Mouse (Mus musculus): Measurements from ENCODE around the gene Aar2. TPM values are rescaled to one million over a fixed set of nuclear protein-coding genes. Genes with fewer than 3 reads are reported as not detected.

Aar2 gene
- polyA plus RNA-seq, 1 experiment from 2014 or later: 49.4 TPM

DNA sequence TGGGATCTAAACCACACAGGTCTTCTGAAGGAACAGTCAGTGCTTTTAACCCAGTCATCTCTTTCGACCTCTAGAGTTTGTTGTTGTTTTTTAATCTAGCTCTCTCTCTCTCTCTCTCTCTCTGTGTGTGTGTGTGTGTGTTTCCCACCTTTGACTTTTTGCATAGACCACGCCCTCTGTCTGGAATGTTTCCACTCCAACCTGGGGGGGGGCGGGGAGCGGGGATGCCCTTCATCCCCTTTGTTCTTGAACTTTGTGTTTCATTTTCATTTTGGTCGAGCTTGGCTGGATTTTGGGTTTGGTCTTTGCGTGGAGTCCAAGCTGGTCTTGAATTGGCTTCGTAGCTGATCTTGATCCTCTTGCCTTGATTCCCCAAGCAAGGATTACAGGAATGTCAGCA is 55.2 kb downstream of the Aar2 start:
- Histone ChIP-seq H3K4me1 (ENCODE audit: control insufficient read depth, insufficient read depth, low read length) (no peaks in the 10 kb centered on the region), H3K9me3 (ENCODE audit: control insufficient read depth, low read length) (no peaks in the 10 kb centered on the region), H3K4me2 (ENCODE audit: low read depth, severe bottlenecking) (no peak overlapping the region), H3K27ac (replicated peaks; ENCODE audit: low read depth, low read length) (no peak overlapping the region), H3K27me3 (ENCODE audit: control insufficient read depth, insufficient read depth, low read length) (no peaks in the 10 kb centered on the region), H3K9ac (ENCODE audit: low read length) (no peak overlapping the region), H3K4me3 (ENCODE audit: low read depth, low read length) (no peak overlapping the region), H3K36me3 (ENCODE audit: control insufficient read depth, insufficient read depth, low read length) (no peaks in the 10 kb centered on the region)
- WGBS: 80% methylated on average over 7 of the region's 7 CpGs
- ATAC-seq (ENCODE audit: insufficient number of reproducible peaks, low FRiP score, low TSS enrichment, low read depth) (no peak), DNase-seq (ENCODE audit: low spot score) (no peak)

DNA sequence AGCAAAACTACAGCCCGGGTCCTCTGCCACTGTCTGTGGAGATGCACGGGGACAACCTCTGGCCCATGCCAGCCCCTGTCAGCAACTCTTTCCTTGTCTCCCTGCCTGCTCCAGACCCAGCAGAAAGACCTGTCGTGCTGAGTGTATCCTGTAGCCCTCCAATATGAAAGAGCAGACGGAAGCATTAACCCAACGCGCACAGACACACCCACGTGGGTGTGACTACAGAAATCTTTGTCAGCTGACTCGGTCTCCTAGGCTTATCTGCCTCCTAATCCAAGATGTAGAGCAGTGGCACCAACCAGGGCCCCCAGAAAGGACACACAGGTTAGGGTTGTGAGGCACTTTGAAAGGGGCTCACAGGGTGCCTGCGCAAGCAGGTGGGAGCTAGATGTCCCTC is 56.3 kb downstream of the Aar2 start:
- H3K27ac ChIP-seq (replicated peaks; ENCODE audit: low read depth, low read length): no peak overlapping the region
- WGBS: 81% methylated on average over 9 of the region's 9 CpGs
- ATAC-seq (ENCODE audit: insufficient number of reproducible peaks, low FRiP score, low TSS enrichment, low read depth): no peak
- H3K4me2 ChIP-seq (ENCODE audit: low read depth, severe bottlenecking): no peak overlapping the region
- H3K9me3 ChIP-seq (ENCODE audit: control insufficient read depth, low read length): no peaks in the 10 kb centered on the region
- H3K27me3 ChIP-seq (ENCODE audit: control insufficient read depth, insufficient read depth, low read length): no peaks in the 10 kb centered on the region
- no peak for DNase-seq (ENCODE audit: low spot score)
- H3K4me1 ChIP-seq (ENCODE audit: control insufficient read depth, insufficient read depth, low read length): no peaks in the 10 kb centered on the region
- no peaks in the 10 kb centered on the region for H3K36me3 ChIP-seq (ENCODE audit: control insufficient read depth, insufficient read depth, low read length)
- H3K4me3 ChIP-seq (ENCODE audit: low read depth, low read length): no peak overlapping the region
- no peak overlapping the region for H3K9ac ChIP-seq (ENCODE audit: low read length)

DNA sequence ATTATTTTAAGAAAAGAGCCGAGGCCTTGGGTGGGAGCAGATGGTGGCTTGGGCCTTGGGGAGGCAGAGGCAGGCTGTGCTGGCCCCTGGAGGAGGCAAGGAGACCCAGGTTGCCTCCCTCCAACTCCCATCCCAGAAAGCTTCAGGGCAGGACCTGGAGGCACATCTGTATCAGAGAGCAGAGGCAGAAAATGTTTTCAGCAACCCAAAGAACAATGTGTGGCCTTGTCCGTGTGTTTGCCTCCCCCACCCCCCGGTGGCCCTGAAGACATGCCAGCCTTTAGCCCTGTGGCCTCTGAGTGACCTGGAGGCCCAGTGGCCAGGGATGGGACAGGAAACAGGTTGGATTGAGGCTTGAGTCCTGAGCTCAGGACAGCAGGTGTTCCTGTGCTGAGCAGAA is 57.8 kb downstream of the Aar2 start:
- DNase-seq (ENCODE audit: low spot score) (no peak), ATAC-seq (ENCODE audit: insufficient number of reproducible peaks, low FRiP score, low TSS enrichment, low read depth) (no peak)
- Histone ChIP-seq H3K9ac (ENCODE audit: low read length) (no peak overlapping the region), H3K9me3 (ENCODE audit: control insufficient read depth, low read length) (no peaks in the 10 kb centered on the region), H3K27me3 (ENCODE audit: control insufficient read depth, insufficient read depth, low read length) (no peaks in the 10 kb centered on the region), H3K4me2 (ENCODE audit: low read depth, severe bottlenecking) (no peak overlapping the region), H3K4me3 (ENCODE audit: low read depth, low read length) (no peak overlapping the region), H3K27ac (replicated peaks; ENCODE audit: low read depth, low read length) (no peak overlapping the region), H3K4me1 (ENCODE audit: control insufficient read depth, insufficient read depth, low read length) (no peaks in the 10 kb centered on the region), H3K36me3 (ENCODE audit: control insufficient read depth, insufficient read depth, low read length) (no peaks in the 10 kb centered on the region)
- WGBS: 67% methylated on average over 3 of the region's 3 CpGs

DNA sequence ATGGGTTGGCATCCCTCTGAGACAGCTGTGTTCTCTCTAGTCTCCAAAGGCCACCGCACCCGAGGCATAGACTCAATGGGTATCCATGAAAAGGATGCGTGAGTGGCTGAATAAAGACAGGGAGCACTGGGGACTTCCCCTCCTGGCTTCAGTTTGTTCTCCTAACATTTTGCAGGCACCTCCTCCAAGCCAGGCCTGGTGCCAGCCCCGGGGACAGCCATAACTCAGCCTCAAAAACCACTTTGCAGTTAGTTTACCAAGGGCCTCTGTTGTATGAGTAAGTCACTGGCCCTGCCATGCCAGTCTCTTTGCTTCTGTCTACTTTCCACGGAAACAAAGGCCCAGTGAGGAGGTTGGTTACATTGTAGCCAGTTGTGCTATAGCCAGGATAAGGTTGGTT is 58.6 kb downstream of the Aar2 start:
- H3K4me2 ChIP-seq (ENCODE audit: low read depth, severe bottlenecking): no peak overlapping the region
- no peak overlapping the region for H3K4me3 ChIP-seq (ENCODE audit: low read depth, low read length)
- H3K4me1 ChIP-seq (ENCODE audit: control insufficient read depth, insufficient read depth, low read length): no peaks in the 10 kb centered on the region
- DNase-seq (ENCODE audit: low spot score) (no peak), ATAC-seq (ENCODE audit: insufficient number of reproducible peaks, low FRiP score, low TSS enrichment, low read depth) (no peak)
- H3K9ac ChIP-seq (ENCODE audit: low read length): no peak overlapping the region
- no peaks in the 10 kb centered on the region for H3K9me3 ChIP-seq (ENCODE audit: control insufficient read depth, low read length)
- H3K27ac ChIP-seq (replicated peaks; ENCODE audit: low read depth, low read length): no peak overlapping the region
- H3K36me3 ChIP-seq (ENCODE audit: control insufficient read depth, insufficient read depth, low read length): no peaks in the 10 kb centered on the region
- H3K27me3 ChIP-seq (ENCODE audit: control insufficient read depth, insufficient read depth, low read length): no peaks in the 10 kb centered on the region
- WGBS: 82% methylated on average over 5 of the region's 5 CpGs

DNA sequence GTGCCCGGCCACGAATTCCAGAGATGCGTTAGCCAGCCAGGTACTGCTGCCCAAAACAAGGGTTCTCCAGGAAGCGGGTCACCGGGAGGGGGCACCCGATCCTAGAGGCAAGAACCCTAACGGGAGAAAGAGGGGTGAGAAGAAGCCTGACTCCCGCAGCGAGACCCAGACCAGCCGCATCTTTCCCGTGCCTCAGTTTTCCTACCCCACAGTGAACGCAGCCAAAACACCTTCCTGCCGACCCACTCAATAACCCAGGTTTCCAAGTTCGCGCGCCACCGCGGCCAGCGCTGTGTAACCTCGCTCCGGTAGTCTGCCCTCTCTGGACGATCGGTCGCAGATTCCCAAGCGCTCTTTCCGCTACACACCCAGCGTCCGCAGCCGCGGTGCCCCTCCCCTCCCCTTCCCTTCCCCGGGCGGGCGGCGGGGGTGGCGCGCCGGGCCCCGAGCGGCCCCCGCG is 65.7 kb downstream of the Aar2 start:
- ATAC-seq (ENCODE audit: insufficient number of reproducible peaks, low FRiP score, low TSS enrichment, low read depth): peak; percentile 18; the same call in 1 of the 2 replicates

DNA sequence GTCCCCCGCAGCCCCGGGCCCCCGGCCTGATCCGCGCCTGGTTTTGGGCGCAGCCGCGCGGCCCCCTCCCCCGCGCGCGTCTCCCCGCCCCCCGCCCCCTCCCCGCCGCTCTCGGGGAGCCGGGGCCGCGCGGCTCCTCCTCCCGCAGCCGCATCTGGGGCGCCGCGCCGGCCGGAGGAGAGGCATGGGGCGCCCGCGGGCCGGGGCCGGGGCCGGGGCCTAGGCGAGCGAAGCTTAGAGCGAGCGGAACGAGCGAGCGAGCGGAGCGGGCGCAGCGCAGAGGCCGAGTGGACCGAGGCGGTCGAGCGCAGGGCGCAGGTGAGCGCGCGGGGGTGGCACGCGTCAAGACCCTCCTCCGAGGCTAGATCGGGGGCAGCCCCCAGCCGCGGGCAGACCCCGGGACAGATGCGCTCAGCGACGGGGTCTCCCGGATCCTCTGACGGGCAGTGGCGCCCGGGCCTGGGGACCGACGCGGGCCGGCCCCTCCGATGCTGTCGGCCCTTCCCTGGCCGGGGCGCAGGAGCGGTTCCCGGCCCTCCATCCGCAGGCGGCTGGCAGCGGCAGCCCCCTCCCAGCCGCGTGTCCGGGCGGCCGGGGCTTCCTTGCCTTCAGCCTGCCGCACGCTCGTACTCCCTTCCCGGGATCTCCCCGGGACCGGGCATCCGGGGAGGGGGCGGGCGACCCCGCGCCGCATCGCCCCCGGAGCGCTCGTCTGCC is 66.3 kb downstream of the Aar2 start, which contains the start of gene Dlgap4:
Gene Dlgap4, plus strand, starts transcription at position 165 of the 717 bp plus-strand sequence.
- Histone ChIP-seq H3K4me2 (ENCODE audit: low read depth, severe bottlenecking) (peak within 1 kb of the TSS; percentile 98), H3K9ac (ENCODE audit: low read length) (peak within 1 kb of the TSS; percentile 59), H3K4me1 (ENCODE audit: control insufficient read depth, insufficient read depth, low read length) (peaks cover 9% of the 10 kb centered on the region), H3K9me3 (ENCODE audit: control insufficient read depth, low read length) (no peaks in the 10 kb centered on the region), H3K4me3 (ENCODE audit: low read depth, low read length) (peak within 1 kb of the TSS; percentile 65), H3K36me3 (ENCODE audit: control insufficient read depth, insufficient read depth, low read length) (no peaks in the 10 kb centered on the region), H3K27ac (replicated peaks; ENCODE audit: low read depth, low read length) (no peak within 1 kb of the TSS), H3K27me3 (ENCODE audit: control insufficient read depth, insufficient read depth, low read length) (peaks cover 48% of the 10 kb centered on the region)
- ATAC-seq (ENCODE audit: insufficient number of reproducible peaks, low FRiP score, low TSS enrichment, low read depth) (peak; percentile 49; the same call in 1 of the 2 replicates), DNase-seq (ENCODE audit: low spot score) (peak; percentile 63)
- under 1% methylated on average over 75 of the region's 103 CpGs for WGBS

More for the DNA sequence above, 65.7 kb downstream of the Aar2 start:
- WGBS: under 1% methylated on average over 41 of the region's 41 CpGs
- H3K36me3 ChIP-seq (ENCODE audit: control insufficient read depth, insufficient read depth, low read length): no peaks in the 10 kb centered on the region
- H3K27me3 ChIP-seq (ENCODE audit: control insufficient read depth, insufficient read depth, low read length): peaks cover 48% of the 10 kb centered on the region
- H3K9ac ChIP-seq (ENCODE audit: low read length): peak overlapping the region; percentile 59
- peaks cover 9% of the 10 kb centered on the region for H3K4me1 ChIP-seq (ENCODE audit: control insufficient read depth, insufficient read depth, low read length)
- DNase-seq (ENCODE audit: low spot score): peak; percentile 68
- H3K27ac ChIP-seq (replicated peaks; ENCODE audit: low read depth, low read length): no peak overlapping the region
- H3K4me3 ChIP-seq (ENCODE audit: low read depth, low read length): peak overlapping the region; percentile 65
- peak overlapping the region; percentile 98 for H3K4me2 ChIP-seq (ENCODE audit: low read depth, severe bottlenecking)
- H3K9me3 ChIP-seq (ENCODE audit: control insufficient read depth, low read length): no peaks in the 10 kb centered on the region

DNA sequence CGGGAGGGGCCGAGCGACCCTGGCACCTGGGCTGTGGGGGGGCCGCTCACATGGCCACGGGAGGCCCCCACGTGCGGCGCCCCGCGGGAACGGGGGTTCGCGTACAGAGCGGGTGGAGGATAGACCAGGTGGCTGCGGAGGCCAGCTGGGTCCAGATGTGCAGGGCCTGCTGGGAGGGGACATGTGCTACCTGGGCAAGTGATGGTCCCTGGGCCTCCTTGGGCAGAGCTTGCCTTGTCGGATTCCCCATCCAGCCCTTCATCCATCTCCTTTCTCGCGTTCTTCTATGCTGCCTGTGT is 66.8 kb downstream of the Aar2 start:
- WGBS: 0% methylated on average over 18 of the region's 18 CpGs
- H3K4me3 ChIP-seq (ENCODE audit: low read depth, low read length): peak overlapping the region; percentile 65
- peak overlapping the region; percentile 98 for H3K4me2 ChIP-seq (ENCODE audit: low read depth, severe bottlenecking)
- peak; percentile 26; the same call in 1 of the 2 replicates for ATAC-seq (ENCODE audit: insufficient number of reproducible peaks, low FRiP score, low TSS enrichment, low read depth)
- peaks cover 9% of the 10 kb centered on the region for H3K4me1 ChIP-seq (ENCODE audit: control insufficient read depth, insufficient read depth, low read length)
- H3K36me3 ChIP-seq (ENCODE audit: control insufficient read depth, insufficient read depth, low read length): no peaks in the 10 kb centered on the region
- H3K27me3 ChIP-seq (ENCODE audit: control insufficient read depth, insufficient read depth, low read length): peaks cover 48% of the 10 kb centered on the region
- H3K27ac ChIP-seq (replicated peaks; ENCODE audit: low read depth, low read length): no peak overlapping the region
- H3K9ac ChIP-seq (ENCODE audit: low read length): peak overlapping the region; percentile 59
- DNase-seq (ENCODE audit: low spot score): peak; percentile 34
- no peaks in the 10 kb centered on the region for H3K9me3 ChIP-seq (ENCODE audit: control insufficient read depth, low read length)

DNA sequence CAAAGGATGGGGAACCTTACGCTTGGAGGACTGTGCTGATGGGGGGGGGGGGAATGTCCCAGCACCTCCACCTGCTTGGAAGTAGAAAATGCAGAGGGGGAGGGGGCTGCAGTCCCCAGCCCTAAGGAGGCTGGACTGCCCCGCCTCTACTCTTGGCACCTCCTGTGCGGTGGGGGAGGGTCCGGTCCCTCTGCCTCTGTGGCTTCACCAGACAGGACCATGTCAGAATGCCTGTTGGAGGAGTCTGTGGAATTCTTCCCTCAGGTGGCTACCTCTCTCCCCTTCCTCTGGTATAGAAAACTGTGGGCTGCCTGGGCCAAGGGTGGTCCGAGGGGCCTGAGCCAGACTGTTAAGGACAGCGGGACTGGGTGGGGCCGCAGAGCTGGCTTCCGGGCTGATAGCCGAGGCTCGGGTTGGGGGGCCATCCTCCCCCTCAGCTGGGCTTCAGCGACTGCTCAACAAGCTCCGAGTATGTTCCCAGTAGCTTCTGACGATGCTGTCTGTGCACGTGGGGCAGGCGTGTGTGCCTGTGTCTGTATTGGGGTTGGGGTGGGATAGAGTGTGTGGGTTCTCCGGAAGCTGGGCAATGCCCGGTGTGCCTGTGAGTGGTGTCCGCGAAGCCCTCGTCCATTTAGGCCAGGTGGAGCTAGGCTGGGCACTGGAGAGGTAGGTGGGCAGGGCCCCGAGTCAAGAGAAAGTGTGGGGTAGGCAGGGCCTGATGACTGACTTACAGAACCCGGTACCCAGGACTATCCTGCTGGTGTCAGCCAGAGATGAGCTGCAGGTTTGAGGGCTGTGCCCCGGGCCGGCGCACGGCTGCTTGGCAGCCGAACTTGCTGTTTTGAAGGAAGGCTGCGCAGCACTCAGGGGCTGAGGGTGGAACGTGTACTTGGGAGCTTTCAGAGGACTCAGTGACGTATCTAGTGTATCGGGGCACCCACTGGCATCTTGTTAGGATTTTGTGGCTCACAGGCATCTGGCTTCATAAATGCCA is 67.6 kb downstream of the Aar2 start:
- Histone ChIP-seq H3K9ac (ENCODE audit: low read length) (no peak overlapping the region), H3K4me3 (ENCODE audit: low read depth, low read length) (peak overlapping the region; percentile 65; the same call in 1 of the 2 replicates), H3K36me3 (ENCODE audit: control insufficient read depth, insufficient read depth, low read length) (no peaks in the 10 kb centered on the region), H3K27ac (replicated peaks; ENCODE audit: low read depth, low read length) (no peak overlapping the region), H3K9me3 (ENCODE audit: control insufficient read depth, low read length) (no peaks in the 10 kb centered on the region), H3K4me1 (ENCODE audit: control insufficient read depth, insufficient read depth, low read length) (peaks cover 9% of the 10 kb centered on the region), H3K27me3 (ENCODE audit: control insufficient read depth, insufficient read depth, low read length) (peaks cover 48% of the 10 kb centered on the region), H3K4me2 (ENCODE audit: low read depth, severe bottlenecking) (peak overlapping the region; percentile 98)
- DNase-seq (ENCODE audit: low spot score) (peak; percentile 31), ATAC-seq (ENCODE audit: insufficient number of reproducible peaks, low FRiP score, low TSS enrichment, low read depth) (peak; percentile 29; the same call in 1 of the 2 replicates)
- WGBS: 7% methylated on average over 31 of the region's 31 CpGs

All from limb, embryonic 11.5 days (tissue).